Mouse (Mus musculus): Measurements from ENCODE around the gene Mdh1. TPM values are rescaled to one million over a fixed set of nuclear protein-coding genes. Genes with fewer than 3 reads are reported as not detected.
A peak's percentile ranks its signal among the peaks of the same experiment; 100 is the strongest.

Gene Mdh1
- polyA plus RNA-seq (2017; shearing (Covaris generic)) = 100 to 1,000 TPM; 387 to 445 TPM

DNA sequence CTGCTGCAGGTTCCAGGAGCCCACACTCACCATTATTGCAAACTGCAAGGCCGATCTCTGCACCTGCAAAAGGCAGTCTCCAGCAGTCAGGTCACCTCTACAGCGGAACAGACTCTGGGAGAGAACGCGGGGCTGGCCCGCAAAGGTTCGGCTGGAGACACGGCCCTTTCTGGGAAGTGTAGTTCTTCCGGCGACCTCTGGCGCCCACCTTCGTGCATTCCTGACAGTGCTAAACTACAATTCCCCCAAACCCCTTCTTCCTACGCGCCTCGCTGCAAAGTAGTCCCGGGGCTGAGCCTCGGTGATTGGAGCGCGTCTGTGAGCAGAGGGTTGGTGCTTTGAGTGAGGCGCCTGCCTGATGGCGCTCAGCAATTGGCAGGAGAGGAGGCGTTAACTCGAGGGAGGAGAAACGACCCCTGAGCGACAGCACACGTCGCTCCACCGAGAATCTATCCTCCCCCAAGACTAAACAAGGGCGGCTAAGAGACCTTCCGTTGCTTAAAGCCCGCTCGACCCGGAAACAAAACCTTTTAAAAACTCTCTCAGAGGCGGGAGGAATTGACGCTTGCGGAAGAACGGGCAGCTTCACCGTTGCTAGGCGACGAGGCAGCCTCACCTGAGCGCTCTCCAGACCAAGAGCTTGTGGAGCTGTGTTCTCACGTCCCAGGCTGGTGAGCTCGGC, at the start of gene Mdh1, which contains the start of gene Wdpcp:
TSS of gene Mdh1 (minus strand) at position 668 of the 682 bp plus-strand sequence.
TSS of gene Wdpcp (plus strand) at position 536 of the 682 bp plus-strand sequence.
- peak; percentile 90 for ATAC-seq

DNA sequence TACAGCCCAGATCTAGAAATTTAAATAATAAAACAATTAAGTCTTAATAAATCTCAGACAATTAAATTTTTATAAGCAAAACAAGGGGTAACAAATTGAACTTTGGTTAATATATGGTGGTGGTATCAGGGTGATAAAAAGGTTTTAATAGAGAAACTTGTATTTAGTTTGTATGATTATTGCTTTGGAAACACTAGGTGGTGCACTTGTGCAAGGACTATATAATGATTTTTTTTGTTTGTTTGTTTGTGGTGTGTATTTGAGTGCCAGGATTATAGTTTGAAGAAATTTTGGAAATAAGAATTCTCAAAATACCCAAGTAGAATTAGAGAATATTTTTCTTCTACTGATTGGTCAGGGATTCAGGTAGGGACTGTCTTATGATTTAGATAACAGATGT, 43.7 kb upstream of the Mdh1 start:
- ATAC-seq = no peak

- no peak for ATAC-seq
Observed at GRCm38 (mm10) chr11:21602497-21602896, 30.3 kb upstream of the Mdh1 start.

GRCm38 (mm10) chr11:21583286-21583685, 11.1 kb upstream of the Mdh1 start:
- ATAC-seq = no peak

DNA sequence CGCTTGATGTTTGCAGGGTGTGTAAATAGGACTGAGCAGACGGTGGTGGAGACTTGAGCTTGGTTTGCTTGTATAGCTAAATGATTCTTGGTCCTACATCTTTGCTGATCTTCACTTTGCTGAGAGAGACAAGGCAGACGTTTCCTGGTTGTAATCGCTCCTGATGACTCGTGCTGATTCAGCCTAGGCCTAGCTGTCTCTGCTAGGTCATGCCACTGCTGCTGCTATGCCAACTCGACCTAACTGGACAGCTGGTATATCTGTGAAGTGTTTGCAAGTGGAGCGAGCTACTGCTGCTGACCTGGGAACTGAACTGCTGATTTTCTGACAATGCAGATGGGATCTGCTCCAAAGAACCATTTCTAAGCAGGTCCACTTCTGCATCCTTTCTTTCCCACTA, 9.3 kb upstream of the Mdh1 start:
- ATAC-seq = no peak

DNA sequence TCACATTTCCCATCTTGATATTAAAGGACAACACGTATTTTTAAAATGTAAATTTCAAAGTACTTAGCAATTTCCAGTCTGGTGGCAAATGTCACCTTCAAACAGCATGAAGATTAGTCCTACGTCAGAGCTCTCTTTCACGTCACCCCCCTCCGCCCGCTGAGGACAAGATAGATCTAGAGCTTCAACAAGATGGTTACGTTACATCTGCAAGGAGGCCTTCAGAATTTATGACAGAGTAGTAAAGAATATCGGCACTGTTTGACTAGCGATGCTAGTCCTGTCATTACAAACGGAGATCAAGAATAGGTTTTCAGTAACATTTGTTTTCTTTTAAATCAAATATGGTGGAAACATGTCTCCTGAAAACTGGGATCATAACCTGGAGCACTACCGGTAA, 1.2 kb downstream of the Mdh1 start:
- ATAC-seq = no peak

DNA sequence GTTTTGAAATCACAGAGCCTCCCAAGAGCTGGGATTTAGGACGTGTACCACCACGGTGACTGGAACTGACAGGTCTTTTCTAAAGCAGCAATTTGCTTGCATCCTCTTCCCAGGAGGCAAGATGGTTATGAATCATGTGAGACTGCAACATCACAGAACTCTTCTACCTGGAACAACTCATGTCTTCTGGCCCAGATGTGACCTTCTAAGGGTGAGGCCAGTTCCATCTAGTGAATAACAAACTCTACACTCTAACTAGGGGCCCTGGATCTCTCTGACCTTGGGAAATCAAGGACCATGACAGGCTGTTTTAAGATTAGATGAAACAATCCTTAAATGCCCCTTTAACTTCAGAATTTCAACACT, 2.1 kb downstream of the Mdh1 start:
- no peak for ATAC-seq

DNA sequence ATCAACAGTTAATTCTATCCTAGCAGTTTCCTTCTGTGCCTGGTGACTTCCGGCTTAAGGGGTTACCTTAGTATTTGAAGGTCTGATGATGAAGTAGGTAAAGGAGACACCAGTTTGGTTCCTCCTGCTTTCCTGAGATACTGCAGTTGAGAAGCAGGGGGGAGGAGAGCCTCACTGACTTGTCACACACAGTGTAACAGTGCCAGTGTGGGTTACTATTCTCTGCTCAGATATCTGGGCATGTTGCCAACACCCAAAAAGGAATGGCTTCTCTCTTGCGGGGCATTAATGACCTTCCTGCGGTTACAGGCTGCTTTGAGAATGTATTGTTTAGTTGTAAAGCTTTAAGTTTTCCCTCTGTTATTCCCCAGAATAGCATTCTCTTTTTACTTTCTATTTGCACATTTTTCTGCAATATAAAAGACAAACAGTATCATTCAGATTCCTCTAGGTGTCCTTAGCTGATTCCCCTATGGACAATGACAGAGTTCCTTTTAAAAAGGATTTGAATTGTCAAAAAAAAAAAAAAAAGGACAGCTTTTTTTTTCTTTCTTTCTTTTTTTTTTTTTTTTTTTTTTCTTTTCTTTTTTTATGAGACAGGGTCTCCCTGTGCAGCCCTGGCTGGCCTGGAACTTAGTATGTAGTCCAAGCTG, 2.6 kb downstream of the Mdh1 start:
- ATAC-seq = no peak

DNA sequence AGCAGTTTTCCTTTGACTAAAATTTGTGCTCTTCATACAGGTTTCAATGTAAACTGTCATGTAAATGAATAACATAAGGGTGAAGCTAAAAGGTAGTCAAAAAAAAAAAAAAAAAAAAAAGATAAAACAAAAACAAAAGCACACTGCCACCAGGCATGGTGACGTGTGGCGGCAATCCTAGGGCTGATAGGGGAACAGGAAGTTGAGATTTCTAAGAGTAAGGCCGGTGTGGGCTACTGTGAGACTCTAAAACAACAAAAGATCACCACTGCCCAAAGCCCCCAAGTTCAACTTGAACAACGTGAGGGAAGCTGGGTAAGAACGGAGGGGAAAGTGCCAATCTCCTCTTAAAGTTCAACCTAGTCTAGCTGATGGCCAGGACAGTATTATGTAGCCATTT, 3.2 kb downstream of the Mdh1 start:
- peak; percentile 8 for ATAC-seq

- ATAC-seq = no peak
Observed at GRCm38 (mm10) chr11:21567733-21568132, 4.4 kb downstream of the Mdh1 start.

GRCm38 (mm10) chr11:21566934-21567333, 5.2 kb downstream of the Mdh1 start:
- no peak for ATAC-seq

DNA sequence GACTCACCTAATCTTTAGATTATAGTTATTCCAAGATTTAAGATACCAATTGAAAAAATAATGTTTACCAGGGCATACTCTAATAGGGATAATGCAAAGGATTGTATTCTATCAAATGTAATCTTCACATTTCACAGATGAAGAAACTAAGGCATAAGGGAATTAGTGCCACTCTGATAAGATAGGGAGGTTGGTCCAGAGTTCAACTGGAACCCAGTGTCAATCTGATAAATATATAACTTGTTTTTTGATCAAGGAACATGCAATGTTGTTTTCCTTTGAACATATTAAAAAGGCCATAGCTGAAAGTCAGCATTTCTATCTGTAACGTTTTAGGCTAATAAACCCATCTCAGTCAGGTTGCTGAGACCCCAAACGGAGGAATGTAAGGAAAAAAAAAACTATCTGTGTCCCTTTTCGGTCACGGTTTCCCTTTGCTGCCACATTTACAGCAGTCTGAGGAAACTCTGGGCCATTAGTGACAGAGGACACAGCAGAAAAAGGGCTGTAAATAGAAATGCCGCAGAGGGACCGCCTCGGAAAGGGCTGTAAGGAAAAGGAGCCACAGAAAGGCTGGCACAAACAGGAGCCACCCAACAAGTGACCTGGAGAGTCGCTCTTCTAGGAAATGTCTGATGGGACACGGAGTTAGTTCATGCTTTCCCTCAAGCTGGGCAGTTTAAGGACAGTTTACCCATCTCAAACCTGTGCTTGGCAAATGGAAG, 7.3 kb downstream of the Mdh1 start:
- no peak for ATAC-seq

DNA sequence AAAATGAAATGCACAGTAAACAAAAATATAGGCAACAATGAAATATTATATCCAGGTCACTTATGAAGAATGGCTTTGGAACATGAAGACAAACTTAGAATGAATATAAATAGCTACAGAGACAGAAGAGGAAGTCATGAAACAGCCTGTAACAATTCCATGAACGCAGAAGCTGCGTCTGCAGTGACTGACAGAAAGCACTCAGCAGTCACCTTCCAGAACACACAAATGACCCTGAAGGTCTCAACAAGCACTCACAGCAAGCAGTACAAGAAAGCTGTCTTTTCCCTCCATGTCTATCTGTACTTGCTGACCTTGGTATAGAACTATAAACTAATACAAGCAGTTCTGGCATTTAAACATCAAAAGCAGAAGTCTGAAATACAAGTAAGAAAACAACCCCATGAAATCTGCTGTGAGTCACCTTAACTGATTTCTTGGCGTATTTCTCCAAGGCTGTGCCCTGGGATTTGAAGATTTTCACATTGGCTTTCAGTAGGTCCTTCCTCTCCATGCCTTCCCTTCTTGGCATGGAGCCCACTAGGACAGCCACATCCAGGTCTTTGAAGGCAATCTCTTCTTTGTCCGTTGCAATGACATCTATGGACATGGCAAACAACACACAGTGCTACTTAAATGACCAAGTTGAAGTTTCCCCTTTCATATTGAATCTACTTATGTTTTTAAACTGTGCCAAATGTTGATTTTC, 8.4 kb downstream of the Mdh1 start:
- no peak for ATAC-seq

- no peak for ATAC-seq
Observed at GRCm38 (mm10) chr11:21561347-21561746, 10.8 kb downstream of the Mdh1 start.

GRCm38 (mm10) chr11:21559727-21560126, 12.4 kb downstream of the Mdh1 start:
- no peak for ATAC-seq

- ATAC-seq = no peak
Observed at GRCm38 (mm10) chr11:21552049-21552448, 20.1 kb downstream of the Mdh1 start.

- ATAC-seq = no peak
Observed at GRCm38 (mm10) chr11:21550222-21551173, 21.7 kb downstream of the Mdh1 start.

DNA sequence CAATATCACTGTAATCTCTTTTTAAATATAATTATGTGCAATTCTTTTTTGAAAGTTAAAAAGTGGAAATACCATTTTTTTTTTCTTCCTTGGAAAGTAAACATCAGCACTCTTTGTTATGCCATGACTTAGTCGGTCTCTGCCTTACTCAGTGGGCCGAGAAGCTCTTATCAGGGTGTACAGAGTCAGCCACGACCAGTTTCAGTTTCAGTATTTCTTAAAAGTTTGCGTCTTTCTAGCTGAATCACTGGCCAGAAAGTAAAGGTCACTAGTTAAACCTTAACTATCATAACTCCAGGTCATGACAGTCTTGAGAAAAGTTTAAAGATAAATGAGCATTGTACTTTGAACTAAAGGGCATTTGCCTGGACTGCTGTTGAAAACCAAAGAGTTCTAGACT, 22.4 kb downstream of the Mdh1 start:
- ATAC-seq = peak; percentile 51

- ATAC-seq = peak; percentile 75
Observed at GRCm38 (mm10) chr11:21549052-21549451, 23.1 kb downstream of the Mdh1 start.

DNA sequence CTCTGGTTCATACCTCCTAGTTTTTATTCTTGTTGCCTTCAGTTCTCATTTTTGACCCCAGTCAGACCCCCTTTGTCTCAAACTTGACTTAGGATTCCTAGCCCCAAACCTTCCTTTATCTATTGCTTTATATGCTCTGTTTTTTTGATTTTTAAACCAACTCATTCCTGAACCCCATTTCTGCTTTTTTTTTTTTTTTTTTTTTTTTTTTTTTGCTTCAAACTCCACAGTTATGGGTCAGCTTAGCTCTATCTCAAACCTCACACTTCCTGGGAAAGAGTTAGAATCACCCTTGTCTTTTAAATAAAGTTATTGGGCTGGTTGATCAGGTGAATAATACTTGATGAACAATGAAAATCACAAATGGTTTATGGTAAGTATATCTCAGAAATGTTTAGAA, 24.6 kb downstream of the Mdh1 start:
- ATAC-seq = no peak

DNA sequence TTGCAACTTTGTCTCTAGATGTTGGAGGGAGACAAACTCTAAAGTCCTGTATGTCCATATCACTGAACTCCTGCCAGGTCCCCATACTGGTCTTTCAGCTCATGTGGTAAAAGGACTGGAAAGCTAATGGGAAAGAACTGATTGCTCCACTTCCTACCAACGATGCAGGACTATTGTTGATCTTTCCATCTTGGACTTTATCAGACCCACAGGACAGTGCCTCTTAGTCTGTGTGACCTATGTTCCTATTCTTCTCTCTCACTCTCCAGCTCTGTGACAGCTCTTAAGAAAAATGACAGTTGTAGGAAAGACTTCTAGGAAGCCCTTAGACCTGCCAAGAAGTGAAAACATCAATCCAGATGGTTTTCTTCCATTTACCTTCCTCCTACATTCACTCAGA, 25.5 kb downstream of the Mdh1 start:
- no peak for ATAC-seq

DNA sequence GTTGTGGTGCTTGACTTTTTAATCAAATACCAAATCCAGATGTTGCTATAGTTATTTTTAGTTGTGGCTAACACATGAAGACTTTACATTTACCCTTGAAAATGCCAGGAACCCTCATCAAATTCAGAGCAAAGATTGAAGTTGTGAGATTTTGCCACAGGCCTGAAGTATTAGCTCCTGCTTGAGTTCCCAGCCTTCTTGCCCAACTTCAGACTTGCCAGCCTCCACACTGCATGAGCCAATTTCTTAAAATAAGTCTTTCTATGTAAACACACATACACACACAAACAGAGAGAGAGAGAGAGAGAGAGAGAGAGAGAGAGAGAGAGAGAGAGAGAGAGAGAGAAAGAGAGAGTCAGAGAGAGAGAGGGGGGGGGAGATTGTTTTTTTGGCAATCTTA, 26.2 kb downstream of the Mdh1 start:
- ATAC-seq = no peak

Measured in activated CD4-positive, CD25-positive, alpha-beta regulatory T cell, adult 4 months (primary cell).